Mouse (Mus musculus): ENCODE data around the gene Olfr1414. TPM values are rescaled to one million over a fixed set of nuclear protein-coding genes. Genes with fewer than 3 reads are reported as not detected.

Gene Olfr1414
- polyA plus RNA-seq, 1 experiment from 2014 or later = not detected

DNA sequence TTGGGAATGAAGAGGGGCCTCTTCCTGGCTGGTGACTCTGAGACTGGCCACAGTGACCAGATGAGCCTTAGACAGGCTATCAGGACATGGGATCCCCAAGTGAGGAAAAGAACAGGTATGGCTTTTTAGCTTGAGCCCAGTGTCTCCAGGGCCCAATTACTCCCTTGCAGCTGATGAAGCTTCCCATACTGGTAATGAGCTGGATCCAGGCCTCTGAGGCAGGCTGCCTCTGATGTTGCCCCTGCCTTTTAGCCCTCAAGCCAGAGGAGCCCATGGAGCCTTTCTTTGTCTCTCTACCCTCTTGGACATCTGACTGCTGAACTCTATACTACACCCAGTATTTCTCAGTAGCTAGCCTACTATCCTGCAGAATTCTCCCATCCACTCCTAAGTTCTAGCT is 33.4 kb downstream of the Olfr1414 start, which contains the start of gene Olfr1416:
Gene Olfr1416 (minus strand): TSS at position 101 of the 400 bp plus-strand sequence.
- peaks cover 4% of the 10 kb centered on the region; the same call in 1 of the 2 replicates for H3K9me3 ChIP-seq (ENCODE audit: control insufficient read depth, low read length)
- H3K27ac ChIP-seq (ENCODE audit: low read length) = no peak within 1 kb of the TSS
- no peaks in the 10 kb centered on the region for H3K4me1 ChIP-seq (replicated peaks; ENCODE audit: control insufficient read depth, insufficient read depth, low read length)
- ATAC-seq = no peak
- H3K4me2 ChIP-seq (ENCODE audit: low read length) = no peak within 1 kb of the TSS
- no peak within 1 kb of the TSS for H3K4me3 ChIP-seq (replicated peaks; ENCODE audit: low read length)
- H3K9ac ChIP-seq (replicated peaks; ENCODE audit: low read depth, low read length) = no peak within 1 kb of the TSS
- no peaks in the 10 kb centered on the region for H3K27me3 ChIP-seq (replicated peaks; ENCODE audit: control insufficient read depth, insufficient read depth, low read length)
- no peaks in the 10 kb centered on the region for H3K36me3 ChIP-seq (ENCODE audit: control insufficient read depth, insufficient read depth)

DNA sequence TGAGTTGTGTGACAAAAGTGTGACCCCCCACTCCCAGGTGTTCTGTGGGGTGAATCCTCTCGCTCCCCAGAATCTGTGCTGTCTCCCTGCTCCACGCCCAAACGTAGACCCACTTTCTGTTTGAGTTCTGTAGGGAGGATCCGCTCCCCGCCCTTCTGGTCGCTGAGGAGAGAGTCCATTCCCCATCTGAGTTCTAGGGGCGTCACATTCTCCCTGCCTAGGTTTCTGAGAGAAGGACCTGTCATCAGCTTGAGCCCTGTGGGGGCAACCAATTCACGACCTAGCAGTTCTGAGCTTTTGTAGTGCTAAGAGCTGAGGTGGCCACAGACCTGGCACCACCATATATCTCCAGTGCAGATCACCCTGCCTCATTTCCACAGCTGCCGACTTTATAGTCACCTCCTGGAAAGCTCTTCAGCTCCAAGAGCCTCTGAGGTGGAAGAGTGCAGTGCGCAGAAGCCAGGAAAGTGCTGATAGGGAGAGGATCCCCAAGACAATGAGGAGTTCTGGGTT is 44.3 kb downstream of the Olfr1414 start:
- Histone ChIP-seq H3K27me3 (replicated peaks; ENCODE audit: control insufficient read depth, insufficient read depth, low read length) (no peaks in the 10 kb centered on the region), H3K9ac (replicated peaks; ENCODE audit: low read depth, low read length) (peak overlapping the region; percentile 87), H3K4me1 (replicated peaks; ENCODE audit: control insufficient read depth, insufficient read depth, low read length) (peaks cover 16% of the 10 kb centered on the region), H3K4me2 (ENCODE audit: low read length) (peak overlapping the region; percentile 94), H3K36me3 (ENCODE audit: control insufficient read depth, insufficient read depth) (peaks cover 3% of the 10 kb centered on the region; the same call in 1 of the 2 replicates), H3K9me3 (ENCODE audit: control insufficient read depth, low read length) (no peaks in the 10 kb centered on the region), H3K27ac (ENCODE audit: low read length) (no peak overlapping the region), H3K4me3 (replicated peaks; ENCODE audit: low read length) (peak overlapping the region; percentile 100)
- peak; percentile 59; the same call in 1 of the 2 replicates for ATAC-seq
- WGBS = 6% methylated on average over 10 of the region's 10 CpGs

DNA sequence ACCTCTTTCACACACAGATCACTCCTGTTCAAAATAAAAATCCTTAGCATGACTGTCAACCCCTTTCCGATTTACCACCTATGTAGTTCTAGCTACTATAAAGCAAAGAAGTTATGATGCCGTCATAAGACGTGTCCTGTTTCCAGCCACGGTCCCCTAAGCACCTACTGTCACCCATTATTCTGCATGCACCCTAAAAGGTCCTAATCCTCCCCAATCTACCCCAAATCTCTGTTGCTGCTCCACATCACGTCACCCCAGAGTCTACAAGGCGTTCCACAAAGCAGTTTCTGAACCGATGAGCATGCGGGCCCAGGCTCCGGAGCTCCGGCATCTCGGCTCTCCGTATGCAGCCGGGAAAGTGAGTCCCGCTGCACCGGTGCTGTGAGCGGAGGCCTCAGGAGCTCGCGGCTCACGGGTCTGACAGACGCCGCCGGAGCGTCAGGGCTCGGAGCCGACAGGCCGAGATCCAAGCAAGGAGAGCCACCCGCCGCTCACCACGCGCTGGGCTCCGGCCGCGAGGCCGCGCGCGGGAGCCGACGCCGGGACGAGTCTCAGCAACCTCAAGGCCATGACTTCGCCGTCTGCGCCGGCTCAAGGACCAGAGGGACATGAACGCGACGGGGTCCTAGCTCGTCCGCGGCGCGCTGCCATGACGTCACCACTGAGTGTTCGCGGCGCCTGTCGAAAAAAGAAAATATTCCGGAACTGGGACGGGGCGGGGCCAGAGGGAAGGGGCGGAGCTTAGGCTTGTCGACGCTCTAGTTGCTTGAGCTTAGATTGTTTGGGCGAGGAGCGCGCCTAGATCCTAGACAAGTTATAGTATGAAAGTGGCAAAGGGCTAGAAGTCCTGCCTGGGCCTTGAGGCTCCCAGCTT is 45.1 kb downstream of the Olfr1414 start, which contains the start of gene Ndufa10:
Gene Ndufa10 (minus strand): TSS at position 696 of the 877 bp plus-strand sequence.
- Histone ChIP-seq H3K27me3 (replicated peaks; ENCODE audit: control insufficient read depth, insufficient read depth, low read length) (no peaks in the 10 kb centered on the region), H3K9ac (replicated peaks; ENCODE audit: low read depth, low read length) (peak within 1 kb of the TSS; percentile 87), H3K36me3 (ENCODE audit: control insufficient read depth, insufficient read depth) (peaks cover 7% of the 10 kb centered on the region; the same call in 1 of the 2 replicates), H3K4me2 (ENCODE audit: low read length) (peak within 1 kb of the TSS; percentile 94), H3K9me3 (ENCODE audit: control insufficient read depth, low read length) (no peaks in the 10 kb centered on the region), H3K4me3 (replicated peaks; ENCODE audit: low read length) (peak within 1 kb of the TSS; percentile 100), H3K4me1 (replicated peaks; ENCODE audit: control insufficient read depth, insufficient read depth, low read length) (peaks cover 16% of the 10 kb centered on the region), H3K27ac (ENCODE audit: low read length) (peak within 1 kb of the TSS; percentile 68)
- under 1% methylated on average over 67 of the region's 67 CpGs for WGBS
- peak; percentile 92 for ATAC-seq

DNA sequence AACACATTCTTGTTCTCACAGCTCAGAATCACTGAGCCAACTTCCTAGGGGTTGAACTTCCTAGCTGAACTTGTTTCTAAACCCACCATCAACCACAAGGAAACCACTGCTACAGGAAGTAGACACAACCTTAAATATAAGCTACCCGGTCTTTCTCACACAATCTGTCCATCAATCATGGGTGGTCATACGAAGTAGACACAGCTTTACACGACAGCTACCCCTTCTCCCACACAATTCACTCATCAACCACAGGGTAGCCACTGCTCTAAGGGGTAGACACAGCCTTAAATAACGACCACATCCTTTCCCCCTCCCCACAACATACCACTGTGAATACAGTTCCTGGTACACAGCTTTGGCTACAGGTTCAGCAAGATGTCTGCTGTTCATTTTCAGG is 49.6 kb downstream of the Olfr1414 start:
- no peak overlapping the region for H3K27ac ChIP-seq (ENCODE audit: low read length)
- no peak overlapping the region for H3K4me2 ChIP-seq (ENCODE audit: low read length)
- 93% methylated on average over 4 of the region's 4 CpGs for WGBS
- peaks cover 18% of the 10 kb centered on the region for H3K36me3 ChIP-seq (ENCODE audit: control insufficient read depth, insufficient read depth)
- no peaks in the 10 kb centered on the region for H3K9me3 ChIP-seq (ENCODE audit: control insufficient read depth, low read length)
- no peak overlapping the region for H3K9ac ChIP-seq (replicated peaks; ENCODE audit: low read depth, low read length)
- H3K4me3 ChIP-seq (replicated peaks; ENCODE audit: low read length) = no peak overlapping the region
- no peak for ATAC-seq
- H3K4me1 ChIP-seq (replicated peaks; ENCODE audit: control insufficient read depth, insufficient read depth, low read length) = peaks cover 11% of the 10 kb centered on the region
- no peaks in the 10 kb centered on the region for H3K27me3 ChIP-seq (replicated peaks; ENCODE audit: control insufficient read depth, insufficient read depth, low read length)

DNA sequence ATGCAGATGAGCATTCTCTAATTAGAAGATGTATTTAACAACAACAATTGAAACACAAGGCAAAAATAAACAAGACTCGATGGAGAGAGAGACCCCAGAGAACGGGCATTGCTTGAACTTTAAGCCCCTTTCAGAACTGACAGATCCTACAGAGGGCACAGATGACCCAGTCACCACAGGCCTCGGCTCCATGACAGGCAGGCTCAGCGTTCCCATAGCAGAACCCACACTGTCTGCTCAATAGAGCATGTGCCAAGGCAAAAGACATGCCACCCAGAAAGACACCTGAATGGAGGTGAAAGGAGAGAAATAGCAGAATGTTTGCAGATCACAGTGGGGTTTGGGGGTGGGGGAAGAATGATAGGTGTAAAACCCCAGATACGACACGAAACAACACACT is 60.0 kb downstream of the Olfr1414 start:
- Histone ChIP-seq H3K4me1 (replicated peaks; ENCODE audit: control insufficient read depth, insufficient read depth, low read length) (no peaks in the 10 kb centered on the region), H3K9me3 (ENCODE audit: control insufficient read depth, low read length) (peaks cover 2% of the 10 kb centered on the region), H3K36me3 (ENCODE audit: control insufficient read depth, insufficient read depth) (peaks cover 44% of the 10 kb centered on the region), H3K4me3 (replicated peaks; ENCODE audit: low read length) (no peak overlapping the region), H3K4me2 (ENCODE audit: low read length) (no peak overlapping the region), H3K27me3 (replicated peaks; ENCODE audit: control insufficient read depth, insufficient read depth, low read length) (no peaks in the 10 kb centered on the region), H3K9ac (replicated peaks; ENCODE audit: low read depth, low read length) (no peak overlapping the region), H3K27ac (ENCODE audit: low read length) (no peak overlapping the region)
- no peak for ATAC-seq
- WGBS = 88% methylated on average over 6 of the region's 6 CpGs

DNA sequence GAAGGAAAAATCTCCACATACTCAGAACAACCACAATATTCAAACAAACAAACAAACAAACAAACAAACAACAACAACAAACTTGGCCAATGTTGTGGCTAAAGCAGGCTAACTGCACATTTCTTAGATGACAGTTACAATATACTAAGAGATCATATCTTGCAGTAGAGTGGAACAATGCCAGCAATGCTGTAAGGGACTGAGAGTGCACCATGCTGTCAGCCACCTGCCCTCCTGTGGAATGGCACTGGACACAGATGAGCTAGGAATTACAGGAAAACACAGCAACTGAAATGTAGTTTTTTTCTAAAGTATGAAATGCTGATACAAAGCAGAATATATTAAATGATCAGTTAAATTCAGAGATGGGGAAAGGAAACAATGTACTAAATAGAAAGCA is 60.7 kb downstream of the Olfr1414 start:
- Histone ChIP-seq H3K4me1 (replicated peaks; ENCODE audit: control insufficient read depth, insufficient read depth, low read length) (no peaks in the 10 kb centered on the region), H3K27ac (ENCODE audit: low read length) (no peak overlapping the region), H3K4me2 (ENCODE audit: low read length) (no peak overlapping the region), H3K4me3 (replicated peaks; ENCODE audit: low read length) (no peak overlapping the region), H3K9ac (replicated peaks; ENCODE audit: low read depth, low read length) (no peak overlapping the region), H3K36me3 (ENCODE audit: control insufficient read depth, insufficient read depth) (peaks cover 43% of the 10 kb centered on the region), H3K9me3 (ENCODE audit: control insufficient read depth, low read length) (peaks cover 2% of the 10 kb centered on the region), H3K27me3 (replicated peaks; ENCODE audit: control insufficient read depth, insufficient read depth, low read length) (no peaks in the 10 kb centered on the region)
- no peak for ATAC-seq

Small RNA genes within 50 kb of the gene (microRNA-seq; reads per million reads assigned to microRNA genes)
- gene Mir6900 = 3.3 reads per million, percentile 12 among the genes with 10 or more reads in this experiment

Other genes with a start within 250 kb of the Olfr1414 start
- 273 and 301 TPM in 2 replicates for gene Ndufa10, start 44.8 kb downstream of the Olfr1414 start, polyA plus RNA-seq (2015; fragmentation: Nextera tagmentation; extraction: Ambion mirVana)
- gene Olfr1416, start 33.5 kb downstream of the Olfr1414 start, polyA plus RNA-seq (2015; fragmentation: Nextera tagmentation; extraction: Ambion mirVana) = not detected in 2 replicates
- not detected in 2 replicates for gene Olfr1415, start 22.6 kb downstream of the Olfr1414 start, polyA plus RNA-seq (2015; fragmentation: Nextera tagmentation; extraction: Ambion mirVana)
- gene Olfr1413, start 52.7 kb upstream of the Olfr1414 start, polyA plus RNA-seq (2015; fragmentation: Nextera tagmentation; extraction: Ambion mirVana) = not detected in 2 replicates
- gene Olfr1412, start 67.1 kb upstream of the Olfr1414 start, polyA plus RNA-seq (2015; fragmentation: Nextera tagmentation; extraction: Ambion mirVana) = not detected in 2 replicates
- not detected in 2 replicates for gene Olfr1411, start 75.8 kb upstream of the Olfr1414 start, polyA plus RNA-seq (2015; fragmentation: Nextera tagmentation; extraction: Ambion mirVana)
- gene Olfr1410, start 87.1 kb upstream of the Olfr1414 start, polyA plus RNA-seq (2015; fragmentation: Nextera tagmentation; extraction: Ambion mirVana) = not detected in 2 replicates
- gene Olfr12, start 99.1 kb upstream of the Olfr1414 start, polyA plus RNA-seq (2015; fragmentation: Nextera tagmentation; extraction: Ambion mirVana) = not detected in 2 replicates
- 462 and 475 TPM in 2 replicates for gene Cops9, start 123.3 kb upstream of the Olfr1414 start, polyA plus RNA-seq (2015; fragmentation: Nextera tagmentation; extraction: Ambion mirVana)
- 0.07 and 0.33 TPM in 2 replicates for gene Otos, start 130.2 kb upstream of the Olfr1414 start, polyA plus RNA-seq (2015; fragmentation: Nextera tagmentation; extraction: Ambion mirVana)